ENCODE assay signal across 8 mouse cellular contexts in genomic region chr8:87218956-87219482, GRCm38 (mm10).
DNase-seq lines count a peak whose midpoint lies in the region; TF ChIP-seq lines count a peak whose summit lies in the region.
"Had no signal": no experiment of that assay in that cellular context is flagged by ENCODE, and none has a peak within 500 bp of the region (broad histone marks: within the 10 kb centered on the region; RNA-seq: fewer than 3 reads in every experiment).

No protein-coding gene starts in this region.

- no peak overlapping the region for H3K4me3 ChIP-seq in left cerebral cortex, adult 2 months
- H3K4me3 ChIP-seq: liver, embryonic 13.5 days had no signal

- DNase-seq in left cerebral cortex, adult 2 months (ENCODE audit: extremely low spot score in 1 of 2, low spot score in 2 of 2) = peak in 1 of 2 experiments; percentile 29
- DNase-seq in left cerebral cortex, postnatal 10 days (ENCODE audit: extremely low spot score in 1 of 2, low spot score in 2 of 2) = no peak
- DNase-seq in WW6 (ENCODE audit: low read depth, low spot score) = peak; percentile 46
- peak; percentile 85 for DNase-seq in cerebellum, adult 8-10 months
- DNase-seq in kidney, postnatal 14 days = peak; percentile 34
- DNase-seq in MN1 (ENCODE audit: low spot score) = no peak
- no peak for DNase-seq in layer of hippocampus, adult 9-10 months (ENCODE audit: low spot score)
- DNase-seq: liver, embryonic 13.5 days had no signal

- TF ChIP-seq CTCF in left cerebral cortex, adult 2 months (IDR thresholded peaks at IDR 0.05) = peak; percentile 62

- intact Hi-C loops in left cerebral cortex, adult 2 months (cut with DNase I) = loop anchor here (2.0 to 5.0 kb wide), 2 partner anchors 253 to 318 kb away; partner anchors contain the start of gene Cbln1
- intact Hi-C loops in left cerebral cortex, postnatal 10 days (cut with DNase I) = no loop called here

- no peak overlapping the region for H3K27ac ChIP-seq in left cerebral cortex, adult 2 months
- H3K27ac ChIP-seq: liver, embryonic 13.5 days had no signal

Comparison
In these comparisons a context has a peak if more than half of its experiments do, and no peak if none do; other contexts are left out.
1. DNase-seq: peak in WW6 (single experiment), cerebellum, adult 8-10 months (single experiment) and kidney, postnatal 14 days (single experiment); none in left cerebral cortex, postnatal 10 days (0 of 2), MN1 (single experiment) and layer of hippocampus, adult 9-10 months (single experiment).